Mouse (Mus musculus): ENCODE measurements around the gene Gpr1. TPM values are rescaled to one million over a fixed set of nuclear protein-coding genes. Genes with fewer than 3 reads are reported as not detected.

Gpr1 gene
- polyA plus RNA-seq, 1 experiment from 2014 or later = 0.09 TPM

DNA sequence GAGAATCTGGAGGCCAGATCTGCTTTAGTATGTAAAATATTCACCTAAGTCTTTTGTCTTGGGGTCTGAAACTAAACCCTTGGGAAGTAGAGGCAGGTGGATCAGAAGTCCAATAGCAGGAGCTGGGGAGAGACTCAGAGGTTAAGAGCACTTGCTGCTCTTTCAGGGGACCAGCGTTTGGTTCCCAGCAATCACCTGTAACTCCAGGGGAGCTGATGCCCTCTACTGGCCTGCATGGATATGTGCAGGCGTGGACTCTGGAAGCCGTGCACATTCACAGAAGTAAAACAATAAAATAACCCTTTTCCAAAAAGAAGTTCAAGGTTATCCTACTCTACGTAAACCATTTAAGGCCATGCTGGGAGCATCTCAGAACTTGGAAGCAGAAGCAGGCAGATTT, 4.9 kb upstream of the Gpr1 start:
- Histone ChIP-seq H3K9me3 (ENCODE audit: control insufficient read depth, low read length) (peaks cover 6% of the 10 kb centered on the region; the same call in 1 of the 2 replicates), H3K4me1 (ENCODE audit: control insufficient read depth in 2 of 2, insufficient read depth in 2 of 2, low read length in 2 of 2) (no peaks in the 10 kb centered on the region; a peak in 1 of 4 replicates), H3K36me3 (ENCODE audit: control insufficient read depth, insufficient read depth, low read length) (no peaks in the 10 kb centered on the region), H3K27ac (replicated peaks in 1 of 2; ENCODE audit: control insufficient read depth in 1 of 2, insufficient read depth in 1 of 2, low read depth in 2 of 2, low read length in 2 of 2) (no peak overlapping the region), H3K9ac (ENCODE audit: low read length) (no peak overlapping the region), H3K4me2 (ENCODE audit: low read length) (no peak overlapping the region), H3K27me3 (ENCODE audit: control insufficient read depth, insufficient read depth, low read length) (no peaks in the 10 kb centered on the region), H3K4me3 (ENCODE audit: control insufficient read depth in 1 of 2, insufficient read depth in 1 of 2, low read depth in 1 of 2, low read length in 2 of 2) (no peak overlapping the region)
- ATAC-seq (ENCODE audit: insufficient number of reproducible peaks, insufficient read depth, low FRiP score, low read depth) = no peak
- 91% methylated on average over 4 of the region's 4 CpGs for WGBS

DNA sequence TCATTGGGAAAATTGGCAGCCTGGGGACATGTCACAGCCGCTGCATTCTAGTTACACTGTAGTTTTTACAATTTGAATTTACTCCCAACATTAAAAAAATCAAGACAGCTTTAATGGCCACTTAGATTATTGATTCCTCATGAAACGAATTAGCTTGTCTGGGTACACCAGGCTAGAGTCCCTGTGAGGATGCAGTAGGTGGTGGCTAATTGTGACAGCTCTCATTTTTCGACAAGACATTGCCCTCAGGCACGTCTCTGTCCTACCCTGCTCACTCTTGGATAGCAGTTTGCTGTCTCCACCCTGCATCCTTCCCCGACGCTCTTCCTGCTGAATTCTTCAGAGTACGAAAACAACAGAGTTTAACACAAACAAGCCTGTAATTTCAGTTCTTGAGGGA, 288 bp upstream of the Gpr1 start:
- Histone ChIP-seq H3K27ac (replicated peaks in 1 of 2; ENCODE audit: control insufficient read depth in 1 of 2, insufficient read depth in 1 of 2, low read depth in 2 of 2, low read length in 2 of 2) (no peak overlapping the region), H3K4me1 (ENCODE audit: control insufficient read depth in 2 of 2, insufficient read depth in 2 of 2, low read length in 2 of 2) (peaks cover 0 to 4% of the 10 kb centered on the region in 2 experiments; a peak in 2 of 4 replicates), H3K9me3 (ENCODE audit: control insufficient read depth, low read length) (peaks cover 6% of the 10 kb centered on the region; the same call in 1 of the 2 replicates), H3K36me3 (ENCODE audit: control insufficient read depth, insufficient read depth, low read length) (no peaks in the 10 kb centered on the region), H3K9ac (ENCODE audit: low read length) (no peak overlapping the region), H3K27me3 (ENCODE audit: control insufficient read depth, insufficient read depth, low read length) (no peaks in the 10 kb centered on the region), H3K4me2 (ENCODE audit: low read length) (no peak overlapping the region), H3K4me3 (ENCODE audit: control insufficient read depth in 1 of 2, insufficient read depth in 1 of 2, low read depth in 1 of 2, low read length in 2 of 2) (no peak overlapping the region)
- WGBS = 60% methylated on average over 7 of the region's 7 CpGs
- no peak for ATAC-seq (ENCODE audit: insufficient number of reproducible peaks, insufficient read depth, low FRiP score, low read depth)

DNA sequence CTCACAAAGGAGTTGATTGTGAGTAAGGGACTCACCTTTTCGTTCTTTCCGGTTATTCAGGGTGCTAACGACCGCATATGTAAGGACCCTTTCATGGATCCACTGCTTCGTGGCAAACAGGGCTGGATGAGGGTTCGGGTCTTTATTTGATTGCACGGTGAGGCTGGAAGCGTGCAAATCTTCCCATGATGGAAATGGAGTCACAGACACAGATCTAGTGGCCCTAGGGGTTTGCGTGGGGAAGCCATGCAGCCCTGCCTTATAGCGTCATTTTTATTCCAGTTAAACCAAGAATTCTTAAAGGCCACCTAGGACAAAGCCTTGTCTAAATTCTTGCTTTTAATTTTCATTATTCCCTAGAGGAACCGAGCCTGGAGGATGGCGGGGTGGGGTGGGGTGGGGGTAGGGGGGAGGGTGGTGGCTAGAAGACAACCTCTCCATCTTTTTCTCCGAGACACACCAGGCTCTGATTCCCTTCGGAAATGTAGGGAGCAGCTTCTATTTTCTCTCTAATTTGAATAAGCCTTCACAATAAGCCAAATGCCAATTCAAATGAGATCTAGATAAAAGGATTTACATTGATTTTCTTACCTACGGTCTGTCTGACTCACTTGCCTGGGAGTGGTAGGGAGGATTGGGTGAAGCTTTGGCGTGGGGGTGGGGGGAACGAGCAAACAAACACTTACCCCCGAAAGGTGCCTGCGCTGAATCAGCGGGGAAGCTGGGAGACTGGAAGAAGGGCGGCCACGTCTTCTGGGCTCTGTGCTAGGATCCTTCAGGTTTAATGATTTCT, 669 bp downstream of the Gpr1 start:
- no peak for ATAC-seq (ENCODE audit: insufficient number of reproducible peaks, insufficient read depth, low FRiP score, low read depth)
- no peaks in the 10 kb centered on the region for H3K9me3 ChIP-seq (ENCODE audit: control insufficient read depth, low read length)
- no peaks in the 10 kb centered on the region for H3K27me3 ChIP-seq (ENCODE audit: control insufficient read depth, insufficient read depth, low read length)
- 0 out of 2 replicates have a peak overlapping the region, but pooled peaks have one; percentile 21 for H3K9ac ChIP-seq (ENCODE audit: low read length)
- WGBS = 29% methylated on average over 22 of the region's 22 CpGs
- H3K36me3 ChIP-seq (ENCODE audit: control insufficient read depth, insufficient read depth, low read length) = no peaks in the 10 kb centered on the region
- H3K4me1 ChIP-seq (ENCODE audit: control insufficient read depth in 2 of 2, insufficient read depth in 2 of 2, low read length in 2 of 2) = peaks cover 0 to 4% of the 10 kb centered on the region in 2 experiments; a peak in 2 of 4 replicates
- peak overlapping the region; percentile 53 for H3K4me2 ChIP-seq (ENCODE audit: low read length)
- H3K27ac ChIP-seq (replicated peaks in 1 of 2; ENCODE audit: control insufficient read depth in 1 of 2, insufficient read depth in 1 of 2, low read depth in 2 of 2, low read length in 2 of 2) = no peak overlapping the region
- H3K4me3 ChIP-seq (ENCODE audit: control insufficient read depth in 1 of 2, insufficient read depth in 1 of 2, low read depth in 1 of 2, low read length in 2 of 2) = peak overlapping the region in 1 of 2 experiments; percentile 11; a peak in 3 of 4 replicates

DNA sequence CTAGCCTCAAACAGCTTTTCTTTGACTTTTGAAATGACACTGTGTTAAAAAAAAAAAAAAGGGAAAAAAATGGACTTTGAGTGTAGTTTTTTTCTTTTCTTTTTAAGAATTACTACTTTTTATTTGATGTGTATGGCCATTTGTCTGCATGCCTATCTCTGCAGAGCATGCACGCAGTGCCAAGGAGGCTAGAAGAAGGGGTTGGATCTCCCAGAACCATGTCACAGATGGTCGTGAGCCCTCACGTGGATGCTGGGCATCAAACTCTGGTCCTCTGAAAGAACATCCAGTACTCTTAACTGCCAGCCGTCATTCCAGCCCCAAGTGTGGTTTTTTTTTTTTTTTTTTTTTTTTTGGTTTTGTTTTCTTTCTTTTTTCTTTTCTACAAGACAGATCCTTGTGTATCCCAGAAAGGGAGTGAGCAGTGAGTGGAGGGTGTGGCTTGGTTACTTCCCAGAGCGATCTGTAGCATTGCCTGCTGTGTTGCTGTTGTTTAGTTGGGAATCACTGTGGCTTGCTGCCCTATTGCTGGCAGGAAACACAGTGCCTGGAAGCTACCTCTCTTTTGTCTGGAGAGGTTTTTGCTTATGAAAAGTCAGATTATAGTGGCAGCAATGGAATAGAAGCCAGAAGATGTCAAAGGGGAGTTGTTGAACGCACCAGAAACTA, 4.3 kb downstream of the Gpr1 start:
- no peak overlapping the region for H3K4me3 ChIP-seq (ENCODE audit: control insufficient read depth in 1 of 2, insufficient read depth in 1 of 2, low read depth in 1 of 2, low read length in 2 of 2)
- peaks cover 0 to 4% of the 10 kb centered on the region in 2 experiments; a peak in 2 of 4 replicates for H3K4me1 ChIP-seq (ENCODE audit: control insufficient read depth in 2 of 2, insufficient read depth in 2 of 2, low read length in 2 of 2)
- no peaks in the 10 kb centered on the region for H3K9me3 ChIP-seq (ENCODE audit: control insufficient read depth, low read length)
- no peak overlapping the region for H3K4me2 ChIP-seq (ENCODE audit: low read length)
- no peaks in the 10 kb centered on the region for H3K36me3 ChIP-seq (ENCODE audit: control insufficient read depth, insufficient read depth, low read length)
- ATAC-seq (ENCODE audit: insufficient number of reproducible peaks, insufficient read depth, low FRiP score, low read depth) = no peak
- 36% methylated on average over 6 of the region's 6 CpGs for WGBS
- no peak overlapping the region for H3K9ac ChIP-seq (ENCODE audit: low read length)
- H3K27me3 ChIP-seq (ENCODE audit: control insufficient read depth, insufficient read depth, low read length) = no peaks in the 10 kb centered on the region
- H3K27ac ChIP-seq (replicated peaks in 1 of 2; ENCODE audit: control insufficient read depth in 1 of 2, insufficient read depth in 1 of 2, low read depth in 2 of 2, low read length in 2 of 2) = no peak overlapping the region

DNA sequence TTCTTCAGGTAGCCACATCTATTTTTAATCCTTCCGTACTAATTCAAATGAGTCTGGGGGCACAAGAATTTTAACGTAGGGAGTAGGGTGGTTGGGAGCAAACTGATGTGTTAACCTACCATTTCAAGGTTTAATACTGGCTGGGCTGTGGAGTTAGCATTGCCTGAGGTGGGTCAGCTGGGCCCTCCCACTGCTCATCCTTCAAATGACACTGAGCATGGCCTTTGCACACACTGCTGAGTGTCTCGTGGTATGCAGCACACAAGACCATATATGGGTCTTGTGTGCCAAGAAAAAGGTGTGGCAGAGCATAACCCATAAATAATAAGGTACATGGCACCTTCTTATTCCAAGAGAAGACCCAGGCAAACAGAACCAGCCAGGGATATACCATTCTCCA, 6.7 kb downstream of the Gpr1 start:
- Histone ChIP-seq H3K36me3 (ENCODE audit: control insufficient read depth, insufficient read depth, low read length) (no peaks in the 10 kb centered on the region), H3K4me3 (ENCODE audit: control insufficient read depth in 1 of 2, insufficient read depth in 1 of 2, low read depth in 1 of 2, low read length in 2 of 2) (no peak overlapping the region), H3K4me2 (ENCODE audit: low read length) (no peak overlapping the region), H3K27ac (replicated peaks in 1 of 2; ENCODE audit: control insufficient read depth in 1 of 2, insufficient read depth in 1 of 2, low read depth in 2 of 2, low read length in 2 of 2) (no peak overlapping the region), H3K9ac (ENCODE audit: low read length) (no peak overlapping the region), H3K4me1 (ENCODE audit: control insufficient read depth in 2 of 2, insufficient read depth in 2 of 2, low read length in 2 of 2) (peaks cover 3 to 7% of the 10 kb centered on the region in 2 experiments; a peak in 3 of 4 replicates), H3K9me3 (ENCODE audit: control insufficient read depth, low read length) (no peaks in the 10 kb centered on the region), H3K27me3 (ENCODE audit: control insufficient read depth, insufficient read depth, low read length) (no peaks in the 10 kb centered on the region)
- ATAC-seq (ENCODE audit: insufficient number of reproducible peaks, insufficient read depth, low FRiP score, low read depth) = no peak
- 76% methylated on average over 3 of the region's 3 CpGs for WGBS

DNA sequence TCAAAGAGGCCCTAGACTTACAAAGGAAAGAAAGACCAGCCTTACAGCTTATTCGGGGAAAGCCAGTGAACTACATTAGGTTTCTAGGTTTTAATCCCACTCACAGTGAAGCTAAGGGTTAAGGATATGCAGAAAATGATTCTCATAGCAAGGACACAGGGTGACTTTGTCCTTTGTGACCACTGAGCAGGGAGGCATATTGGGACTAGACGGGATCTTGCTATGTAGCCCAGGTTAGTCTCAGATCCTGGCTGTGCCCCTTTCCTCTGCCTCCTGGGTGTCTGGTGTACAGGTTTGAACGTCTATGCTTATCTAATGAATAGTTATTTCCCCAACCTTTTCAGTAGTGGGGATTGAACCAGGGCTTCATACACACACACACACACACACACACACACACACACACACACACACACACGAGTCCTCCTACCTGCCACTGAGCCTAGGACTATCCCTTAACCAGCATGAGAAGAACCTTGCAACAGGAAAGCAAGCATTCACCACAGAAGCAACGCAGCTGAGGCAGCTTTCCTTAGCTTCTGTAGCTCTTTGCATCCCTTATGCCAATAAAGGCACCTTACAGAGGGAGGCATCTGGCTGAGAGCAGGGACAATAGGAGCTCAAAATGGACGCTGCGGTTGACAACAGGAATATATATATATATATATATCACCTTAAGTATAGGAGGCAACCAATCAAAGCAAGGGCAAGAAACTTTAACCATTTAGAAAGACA, 9.5 kb downstream of the Gpr1 start:
- Histone ChIP-seq H3K9ac (ENCODE audit: low read length) (no peak overlapping the region), H3K4me2 (ENCODE audit: low read length) (no peak overlapping the region), H3K36me3 (ENCODE audit: control insufficient read depth, insufficient read depth, low read length) (no peaks in the 10 kb centered on the region), H3K4me3 (ENCODE audit: control insufficient read depth in 1 of 2, insufficient read depth in 1 of 2, low read depth in 1 of 2, low read length in 2 of 2) (no peak overlapping the region), H3K27me3 (ENCODE audit: control insufficient read depth, insufficient read depth, low read length) (no peaks in the 10 kb centered on the region), H3K9me3 (ENCODE audit: control insufficient read depth, low read length) (0 out of 2 replicates have a peak, but pooled peaks cover 3% of the 10 kb centered on the region), H3K27ac (replicated peaks in 1 of 2; ENCODE audit: control insufficient read depth in 1 of 2, insufficient read depth in 1 of 2, low read depth in 2 of 2, low read length in 2 of 2) (0 out of 4 replicates have a peak overlapping the region, but pooled peaks of 1 of the 2 experiments have one; percentile 14), H3K4me1 (ENCODE audit: control insufficient read depth in 2 of 2, insufficient read depth in 2 of 2, low read length in 2 of 2) (peaks cover 3 to 7% of the 10 kb centered on the region in 2 experiments; a peak in 3 of 4 replicates)
- WGBS = 29% methylated on average over 7 of the region's 7 CpGs
- ATAC-seq (ENCODE audit: insufficient number of reproducible peaks, insufficient read depth, low FRiP score, low read depth) = no peak; the same call in 1 of the 2 replicates

All from heart, embryonic 14.5 days (tissue).